23 mouse cellular contexts compared by ENCODE assay signal in genomic region chr8:118794886-118795285, GRCm38 (mm10).
A peak's percentile ranks its signal among the peaks of the same experiment; 100 is the strongest.
DNase-seq lines count a peak whose midpoint lies in the region; ATAC-seq lines count a peak whose summit lies in the region.
"Had no signal": no experiment of that assay in that cellular context is flagged by ENCODE, and none has a peak within 500 bp of the region (broad histone marks: within the 10 kb centered on the region; RNA-seq: fewer than 3 reads in every experiment).

No protein-coding gene starts in this region.

- no peaks in the 10 kb centered on the region for H3K27me3 ChIP-seq in forebrain, embryonic 12.5 days
- H3K27me3 ChIP-seq: embryonic facial prominence, embryonic 12.5 days; liver, embryonic 13.5 days had no signal

- intact Hi-C loops in left cerebral cortex, postnatal 14 days (cut with DNase I): no loop called here

- ATAC-seq in forebrain, embryonic 12.5 days (ENCODE audit: low FRiP score): no peak
- ATAC-seq: intestine, postnatal 0 days had no signal

- DNase-seq in brain, adult 2 months (ENCODE audit: low read depth, low spot score): peak; percentile 87
- DNase-seq in frontal cortex, postnatal 14 days (ENCODE audit: low spot score in 2 of 2): peak; percentile 27 to 37
- DNase-seq in left cerebral cortex, postnatal 14 days (ENCODE audit: low spot score in 2 of 2): peak; percentile 43 to 61
- peak; percentile 54 for DNase-seq in right cerebral cortex, postnatal 25 days
- no peak for DNase-seq in testis, postnatal 14 days (ENCODE audit: low spot score)
- DNase-seq in spleen, adult 18-20 months: no peak
- DNase-seq: adrenal gland, postnatal 10 days; B cell, adult 2 months; cerebellum, adult 2 months; cerebellum, postnatal 25 days; gastrocnemius, postnatal 14 days; heart, adult 18-20 months; heart, postnatal 14 days; kidney, postnatal 36 days; layer of hippocampus, postnatal 36 days; liver, embryonic 13.5 days; lung, embryonic 14.5 days; lung, postnatal 36 days; thymus, postnatal 36 days had no signal

- no peak overlapping the region for H3K27ac ChIP-seq in forebrain, embryonic 12.5 days
- H3K27ac ChIP-seq: embryonic facial prominence, embryonic 12.5 days; heart, embryonic 13.5 days; liver, embryonic 13.5 days had no signal

- no peak overlapping the region for H3K4me3 ChIP-seq in forebrain, embryonic 12.5 days (replicated peaks)
- H3K4me3 ChIP-seq: embryonic facial prominence, embryonic 12.5 days; heart, embryonic 13.5 days; liver, embryonic 13.5 days had no signal

- H3K4me2 ChIP-seq in forebrain, embryonic 12.5 days: no peak overlapping the region
- H3K4me2 ChIP-seq: embryonic facial prominence, embryonic 12.5 days; heart, embryonic 13.5 days; liver, embryonic 13.5 days; lung, embryonic 14.5 days had no signal

- WGBS in forebrain, embryonic 12.5 days: 89% methylated on average over 9 of the region's 9 CpGs

- no peaks in the 10 kb centered on the region for H3K36me3 ChIP-seq in forebrain, embryonic 12.5 days (replicated peaks)
- H3K36me3 ChIP-seq: embryonic facial prominence, embryonic 12.5 days; heart, embryonic 13.5 days; liver, embryonic 13.5 days had no signal

- H3K9me3 ChIP-seq in forebrain, embryonic 12.5 days: no peaks in the 10 kb centered on the region
- H3K9me3 ChIP-seq: embryonic facial prominence, embryonic 12.5 days had no signal

- H3K4me1 ChIP-seq in forebrain, embryonic 12.5 days: no peaks in the 10 kb centered on the region
- H3K4me1 ChIP-seq: embryonic facial prominence, embryonic 12.5 days; heart, embryonic 13.5 days; liver, embryonic 13.5 days had no signal

- H3K9ac ChIP-seq in forebrain, embryonic 12.5 days: no peak overlapping the region
- H3K9ac ChIP-seq: embryonic facial prominence, embryonic 12.5 days; heart, embryonic 13.5 days; liver, embryonic 13.5 days; lung, embryonic 14.5 days had no signal

Comparison
In these comparisons a context has a peak if more than half of its experiments do, and no peak if none do; other contexts are left out.
1. DNase-seq: peak in brain, adult 2 months (single experiment), frontal cortex, postnatal 14 days (2 of 2), left cerebral cortex, postnatal 14 days (2 of 2) and right cerebral cortex, postnatal 25 days (single experiment); none in testis, postnatal 14 days (single experiment) and spleen, adult 18-20 months (0 of 2).